Mouse (Mus musculus): ENCODE results near the gene Efcab2. TPM values are rescaled to one million over a fixed set of nuclear protein-coding genes. Genes with fewer than 3 reads are reported as not detected.

The Efcab2 gene
- polyA plus RNA-seq, 1 experiment from 2014 or later = 6.6 TPM

DNA sequence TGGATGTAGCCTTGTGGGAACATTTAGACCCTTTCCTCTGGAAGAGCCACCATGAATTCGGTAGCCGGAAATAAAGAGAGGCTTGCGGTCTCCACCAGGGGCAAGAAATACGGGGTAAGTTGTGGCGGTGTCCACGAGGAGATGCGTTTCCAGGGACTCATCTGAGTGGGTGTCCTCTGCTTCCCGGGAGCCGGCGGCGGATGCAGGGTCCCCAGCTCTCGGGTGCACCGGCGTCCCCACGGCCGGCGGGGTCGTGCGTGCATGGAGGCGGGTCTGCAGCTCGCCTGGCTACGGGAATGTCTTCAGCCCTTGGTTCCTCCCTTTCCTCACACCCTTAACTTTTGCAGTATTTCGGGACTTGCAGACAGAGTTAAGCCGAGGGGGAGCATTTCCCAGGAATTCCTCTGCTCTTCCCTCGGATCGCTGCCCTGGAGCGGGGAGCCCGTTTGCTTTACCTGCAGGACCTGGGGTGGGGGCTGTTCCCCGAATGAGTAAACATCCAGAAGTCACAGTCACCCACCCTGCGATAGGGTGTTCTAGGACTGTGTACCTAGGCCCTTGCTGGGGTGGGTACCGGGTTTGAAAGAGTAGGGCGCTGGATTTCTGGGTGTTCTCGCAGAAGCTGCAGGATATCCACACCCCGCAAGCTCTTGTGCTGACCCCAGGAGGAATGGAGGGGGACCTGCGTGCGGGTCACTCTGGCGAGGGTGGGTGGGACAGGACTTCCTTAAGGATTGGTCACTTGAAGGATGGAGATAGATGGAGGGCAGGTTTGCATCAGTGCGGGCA lies 123.8 kb downstream of the Efcab2 start:
- under 1% methylated on average over 38 of the region's 38 CpGs for WGBS
- ATAC-seq (ENCODE audit: insufficient read depth, low FRiP score) = no peak
- Histone ChIP-seq H3K4me3 (replicated peaks; ENCODE audit: low read length) (peak overlapping the region; percentile 58), H3K4me2 (ENCODE audit: low read depth, low read length) (peak overlapping the region; percentile 99), H3K9ac (ENCODE audit: low read length) (peak overlapping the region; percentile 70), H3K36me3 (ENCODE audit: control insufficient read depth, insufficient read depth, low read length) (no peaks in the 10 kb centered on the region), H3K27ac (ENCODE audit: low read length) (0 out of 2 replicates have a peak overlapping the region, but pooled peaks have one; percentile 62), H3K27me3 (ENCODE audit: control insufficient read depth, insufficient read depth, low read length) (peaks cover 8% of the 10 kb centered on the region; the same call in 1 of the 2 replicates), H3K9me3 (replicated peaks; ENCODE audit: control insufficient read depth, low read length) (no peaks in the 10 kb centered on the region), H3K4me1 (ENCODE audit: control insufficient read depth, insufficient read depth, low read length) (peaks cover 20% of the 10 kb centered on the region; the same call in 1 of the 2 replicates)

DNA sequence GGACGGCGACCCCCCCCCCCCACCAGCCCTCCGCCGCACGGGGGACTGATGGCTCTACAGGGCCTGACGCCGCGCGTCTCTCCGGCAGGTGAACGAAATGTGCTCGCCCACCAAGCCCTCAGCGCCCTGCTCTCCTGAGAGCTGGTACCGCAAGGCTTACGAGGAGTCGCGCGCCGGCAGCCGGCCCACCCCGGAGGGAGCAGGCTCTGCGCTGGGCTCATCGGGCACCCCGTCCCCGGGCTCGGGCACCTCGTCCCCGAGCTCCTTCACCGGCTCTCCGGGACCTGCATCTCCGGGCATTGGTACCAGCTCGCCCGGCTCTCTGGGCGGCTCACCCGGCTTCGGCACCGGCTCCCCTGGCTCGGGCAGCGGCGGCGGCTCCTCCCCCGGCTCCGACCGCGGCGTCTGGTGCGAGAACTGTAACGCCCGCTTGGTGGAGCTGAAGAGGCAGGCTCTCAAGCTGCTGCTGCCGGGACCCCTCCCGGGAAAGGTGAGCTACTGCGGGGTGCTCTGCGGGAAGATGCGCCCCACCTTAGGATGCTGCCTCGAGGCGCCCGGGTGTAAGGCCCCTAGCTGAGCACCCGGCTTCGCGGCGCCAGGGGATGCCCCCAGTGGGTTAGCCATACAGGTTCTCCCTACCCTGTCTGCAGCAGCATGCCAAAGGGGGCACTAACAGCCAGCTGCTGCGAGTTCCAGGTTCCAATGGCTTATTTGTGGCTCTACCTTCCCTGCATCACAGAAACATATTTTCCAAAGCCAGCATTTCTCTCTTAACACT lies 124.6 kb downstream of the Efcab2 start:
- Histone ChIP-seq H3K27me3 (ENCODE audit: control insufficient read depth, insufficient read depth, low read length) (peaks cover 8% of the 10 kb centered on the region; the same call in 1 of the 2 replicates), H3K4me2 (ENCODE audit: low read depth, low read length) (peak overlapping the region; percentile 99)

More for the DNA sequence above, 124.6 kb downstream of the Efcab2 start:
- Histone ChIP-seq H3K4me1 (ENCODE audit: control insufficient read depth, insufficient read depth, low read length) (peaks cover 20% of the 10 kb centered on the region; the same call in 1 of the 2 replicates), H3K9me3 (replicated peaks; ENCODE audit: control insufficient read depth, low read length) (no peaks in the 10 kb centered on the region), H3K4me3 (replicated peaks; ENCODE audit: low read length) (peak overlapping the region; percentile 58), H3K9ac (ENCODE audit: low read length) (peak overlapping the region; percentile 70), H3K36me3 (ENCODE audit: control insufficient read depth, insufficient read depth, low read length) (no peaks in the 10 kb centered on the region), H3K27ac (ENCODE audit: low read length) (no peak overlapping the region)
- under 1% methylated on average over 61 of the region's 62 CpGs for WGBS
- ATAC-seq (ENCODE audit: insufficient read depth, low FRiP score) = peak; percentile 28; the same call in 1 of the 2 replicates

Small RNA genes lying within 50 kb of the gene (microRNA-seq; reads per million reads assigned to microRNA genes)
- gene Gm27458 = not detected

Other genes starting within 250 kb of the Efcab2 start
- gene Desi2, start 218.7 kb upstream of the Efcab2 start, polyA plus RNA-seq (2015; fragmentation: Nextera tagmentation; extraction: Ambion mirVana) = 18.1 and 18.2 TPM in 2 replicates
- gene Cox20, start 87.0 kb upstream of the Efcab2 start, polyA plus RNA-seq (2015; fragmentation: Nextera tagmentation; extraction: Ambion mirVana) = 107 and 139 TPM in 2 replicates
- gene Hnrnpu, start 68.3 kb upstream of the Efcab2 start, polyA plus RNA-seq (2015; fragmentation: Nextera tagmentation; extraction: Ambion mirVana) = 110 and 162 TPM in 2 replicates
- 1.8 TPM in 2 replicates for gene Kif26b, start 123.0 kb downstream of the Efcab2 start, polyA plus RNA-seq (2015; fragmentation: Nextera tagmentation; extraction: Ambion mirVana)

All from stomach, embryonic 16.5 days (tissue).